Mouse (Mus musculus): ENCODE results near the gene Cdk19. TPM values are rescaled to one million over a fixed set of nuclear protein-coding genes. Genes with fewer than 3 reads are reported as not detected.

Gene Cdk19
- polyA plus RNA-seq, 1 experiment from 2014 or later: 2.7 TPM

- Histone ChIP-seq H3K4me2 (ENCODE audit: low read depth, low read length) (no peak overlapping the region), H3K27ac (ENCODE audit: low read length) (no peak overlapping the region), H3K36me3 (ENCODE audit: control insufficient read depth, insufficient read depth) (no peaks in the 10 kb centered on the region), H3K27me3 (ENCODE audit: control insufficient read depth, insufficient read depth, low read depth, low read length) (no peaks in the 10 kb centered on the region), H3K9me3 (replicated peaks; ENCODE audit: control insufficient read depth, low read length) (no peaks in the 10 kb centered on the region), H3K9ac (ENCODE audit: low read depth, low read length) (no peak overlapping the region), H3K4me3 (ENCODE audit: low read depth, low read length) (no peak overlapping the region), H3K4me1 (ENCODE audit: control insufficient read depth, low read depth, low read length) (no peaks in the 10 kb centered on the region)
- 56% methylated on average over 12 of the region's 12 CpGs for whole genome bisulfite sequencing (ENCODE audit: insufficient replicate concordance)
- ATAC-seq (ENCODE audit: low read depth): no peak
Observed at GRCm38 (mm10) chr10:40435402-40435801, 96.0 kb downstream of the Cdk19 start.

- H3K4me1 ChIP-seq (ENCODE audit: control insufficient read depth, low read depth, low read length): no peaks in the 10 kb centered on the region
- no peak overlapping the region for H3K9ac ChIP-seq (ENCODE audit: low read depth, low read length)
- H3K27ac ChIP-seq (ENCODE audit: low read length): no peak overlapping the region
- no peak for ATAC-seq (ENCODE audit: low read depth)
- H3K4me3 ChIP-seq (ENCODE audit: low read depth, low read length): no peak overlapping the region
- WGBS (ENCODE audit: insufficient replicate concordance): 45% methylated on average over 3 of the region's 3 CpGs
- no peak overlapping the region for H3K4me2 ChIP-seq (ENCODE audit: low read depth, low read length)
- no peaks in the 10 kb centered on the region for H3K9me3 ChIP-seq (replicated peaks; ENCODE audit: control insufficient read depth, low read length)
- H3K36me3 ChIP-seq (ENCODE audit: control insufficient read depth, insufficient read depth): no peaks in the 10 kb centered on the region
- no peaks in the 10 kb centered on the region for H3K27me3 ChIP-seq (ENCODE audit: control insufficient read depth, insufficient read depth, low read depth, low read length)
Observed at GRCm38 (mm10) chr10:40437117-40437516, 97.8 kb downstream of the Cdk19 start.

GRCm38 (mm10) chr10:40440740-40441139 lies 101.4 kb downstream of the Cdk19 start:
- H3K27me3 ChIP-seq (ENCODE audit: control insufficient read depth, insufficient read depth, low read depth, low read length): no peaks in the 10 kb centered on the region
- no peak for ATAC-seq (ENCODE audit: low read depth)
- H3K27ac ChIP-seq (ENCODE audit: low read length): no peak overlapping the region
- no peak overlapping the region for H3K4me2 ChIP-seq (ENCODE audit: low read depth, low read length)
- no peak overlapping the region for H3K9ac ChIP-seq (ENCODE audit: low read depth, low read length)
- H3K4me3 ChIP-seq (ENCODE audit: low read depth, low read length): no peak overlapping the region
- no peaks in the 10 kb centered on the region for H3K36me3 ChIP-seq (ENCODE audit: control insufficient read depth, insufficient read depth)
- H3K4me1 ChIP-seq (ENCODE audit: control insufficient read depth, low read depth, low read length): no peaks in the 10 kb centered on the region
- H3K9me3 ChIP-seq (replicated peaks; ENCODE audit: control insufficient read depth, low read length): no peaks in the 10 kb centered on the region
- 79% methylated on average over 10 of the region's 10 CpGs for WGBS (ENCODE audit: insufficient replicate concordance)

GRCm38 (mm10) chr10:40442076-40442475 lies 102.7 kb downstream of the Cdk19 start:
- Histone ChIP-seq H3K4me3 (ENCODE audit: low read depth, low read length) (no peak overlapping the region), H3K27ac (ENCODE audit: low read length) (no peak overlapping the region)
- WGBS (ENCODE audit: insufficient replicate concordance): 64% methylated on average over 1 of the region's 1 CpGs

GRCm38 (mm10) chr10:40443371-40443770 lies 104.0 kb downstream of the Cdk19 start:
- 79% methylated on average over 7 of the region's 7 CpGs for WGBS (ENCODE audit: insufficient replicate concordance)

More at GRCm38 (mm10) chr10:40442076-40442475, 102.7 kb downstream of the Cdk19 start:
- Histone ChIP-seq H3K27me3 (ENCODE audit: control insufficient read depth, insufficient read depth, low read depth, low read length) (no peaks in the 10 kb centered on the region), H3K4me2 (ENCODE audit: low read depth, low read length) (no peak overlapping the region), H3K9me3 (replicated peaks; ENCODE audit: control insufficient read depth, low read length) (no peaks in the 10 kb centered on the region), H3K4me1 (ENCODE audit: control insufficient read depth, low read depth, low read length) (no peaks in the 10 kb centered on the region), H3K36me3 (ENCODE audit: control insufficient read depth, insufficient read depth) (no peaks in the 10 kb centered on the region), H3K9ac (ENCODE audit: low read depth, low read length) (no peak overlapping the region)
- ATAC-seq (ENCODE audit: low read depth): no peak

GRCm38 (mm10) chr10:40443806-40444357 lies 104.5 kb downstream of the Cdk19 start:
- no peak overlapping the region for H3K27ac ChIP-seq (ENCODE audit: low read length)
- H3K9ac ChIP-seq (ENCODE audit: low read depth, low read length): no peak overlapping the region
- WGBS (ENCODE audit: insufficient replicate concordance): 74% methylated on average over 6 of the region's 6 CpGs
- H3K4me3 ChIP-seq (ENCODE audit: low read depth, low read length): no peak overlapping the region
- no peaks in the 10 kb centered on the region for H3K36me3 ChIP-seq (ENCODE audit: control insufficient read depth, insufficient read depth)
- H3K4me1 ChIP-seq (ENCODE audit: control insufficient read depth, low read depth, low read length): peaks cover 5% of the 10 kb centered on the region; the same call in 1 of the 2 replicates
- no peak for ATAC-seq (ENCODE audit: low read depth)
- H3K4me2 ChIP-seq (ENCODE audit: low read depth, low read length): no peak overlapping the region
- no peaks in the 10 kb centered on the region for H3K27me3 ChIP-seq (ENCODE audit: control insufficient read depth, insufficient read depth, low read depth, low read length)
- no peaks in the 10 kb centered on the region for H3K9me3 ChIP-seq (replicated peaks; ENCODE audit: control insufficient read depth, low read length)

More at GRCm38 (mm10) chr10:40443371-40443770, 104.0 kb downstream of the Cdk19 start:
- H3K27ac ChIP-seq (ENCODE audit: low read length): no peak overlapping the region
- H3K4me1 ChIP-seq (ENCODE audit: control insufficient read depth, low read depth, low read length): peaks cover 5% of the 10 kb centered on the region; the same call in 1 of the 2 replicates
- H3K9me3 ChIP-seq (replicated peaks; ENCODE audit: control insufficient read depth, low read length): no peaks in the 10 kb centered on the region
- ATAC-seq (ENCODE audit: low read depth): no peak
- H3K4me3 ChIP-seq (ENCODE audit: low read depth, low read length): no peak overlapping the region
- no peaks in the 10 kb centered on the region for H3K27me3 ChIP-seq (ENCODE audit: control insufficient read depth, insufficient read depth, low read depth, low read length)
- H3K36me3 ChIP-seq (ENCODE audit: control insufficient read depth, insufficient read depth): no peaks in the 10 kb centered on the region
- no peak overlapping the region for H3K9ac ChIP-seq (ENCODE audit: low read depth, low read length)
- no peak overlapping the region for H3K4me2 ChIP-seq (ENCODE audit: low read depth, low read length)

- Histone ChIP-seq H3K9ac (ENCODE audit: low read depth, low read length) (no peak overlapping the region), H3K4me3 (ENCODE audit: low read depth, low read length) (no peak overlapping the region), H3K27ac (ENCODE audit: low read length) (no peak overlapping the region), H3K27me3 (ENCODE audit: control insufficient read depth, insufficient read depth, low read depth, low read length) (no peaks in the 10 kb centered on the region), H3K4me2 (ENCODE audit: low read depth, low read length) (no peak overlapping the region), H3K36me3 (ENCODE audit: control insufficient read depth, insufficient read depth) (no peaks in the 10 kb centered on the region), H3K4me1 (ENCODE audit: control insufficient read depth, low read depth, low read length) (peaks cover 5% of the 10 kb centered on the region; the same call in 1 of the 2 replicates), H3K9me3 (replicated peaks; ENCODE audit: control insufficient read depth, low read length) (no peaks in the 10 kb centered on the region)
- no peak for ATAC-seq (ENCODE audit: low read depth)
- 67% methylated on average over 4 of the region's 4 CpGs for WGBS (ENCODE audit: insufficient replicate concordance)
Observed at GRCm38 (mm10) chr10:40444586-40444985, 105.2 kb downstream of the Cdk19 start.

GRCm38 (mm10) chr10:40446088-40446604 lies 106.8 kb downstream of the Cdk19 start:
- Histone ChIP-seq H3K9ac (ENCODE audit: low read depth, low read length) (no peak overlapping the region), H3K36me3 (ENCODE audit: control insufficient read depth, insufficient read depth) (no peaks in the 10 kb centered on the region), H3K4me2 (ENCODE audit: low read depth, low read length) (no peak overlapping the region), H3K27me3 (ENCODE audit: control insufficient read depth, insufficient read depth, low read depth, low read length) (no peaks in the 10 kb centered on the region), H3K4me3 (ENCODE audit: low read depth, low read length) (no peak overlapping the region), H3K9me3 (replicated peaks; ENCODE audit: control insufficient read depth, low read length) (no peaks in the 10 kb centered on the region), H3K4me1 (ENCODE audit: control insufficient read depth, low read depth, low read length) (peaks cover 5% of the 10 kb centered on the region; the same call in 1 of the 2 replicates), H3K27ac (ENCODE audit: low read length) (no peak overlapping the region)
- 38% methylated on average over 3 of the region's 3 CpGs for WGBS (ENCODE audit: insufficient replicate concordance)
- no peak for ATAC-seq (ENCODE audit: low read depth)

GRCm38 (mm10) chr10:40446630-40447029 lies 107.3 kb downstream of the Cdk19 start:
- Histone ChIP-seq H3K27me3 (ENCODE audit: control insufficient read depth, insufficient read depth, low read depth, low read length) (no peaks in the 10 kb centered on the region), H3K9me3 (replicated peaks; ENCODE audit: control insufficient read depth, low read length) (no peaks in the 10 kb centered on the region), H3K27ac (ENCODE audit: low read length) (no peak overlapping the region), H3K4me1 (ENCODE audit: control insufficient read depth, low read depth, low read length) (peaks cover 8% of the 10 kb centered on the region), H3K36me3 (ENCODE audit: control insufficient read depth, insufficient read depth) (no peaks in the 10 kb centered on the region), H3K9ac (ENCODE audit: low read depth, low read length) (no peak overlapping the region), H3K4me3 (ENCODE audit: low read depth, low read length) (no peak overlapping the region), H3K4me2 (ENCODE audit: low read depth, low read length) (no peak overlapping the region)
- ATAC-seq (ENCODE audit: low read depth): no peak
- WGBS (ENCODE audit: insufficient replicate concordance): 67% methylated on average over 3 of the region's 3 CpGs

All from liver, embryonic 16.5 days (tissue).